Mouse (Mus musculus): Measurements from ENCODE around the gene Pes1. TPM values are rescaled to one million over a fixed set of nuclear protein-coding genes. Genes with fewer than 3 reads are reported as not detected.

Gene Pes1
- total RNA-seq (2014; rRNA removed; ENCODE audit: low replicate concordance): 24.9 and 39.7 TPM in 2 replicates
- polyA plus RNA-seq (2015; fragmentation: Nextera tagmentation; extraction: Ambion mirVana): 28.8 and 29.8 TPM in 2 replicates

GRCm38 (mm10) chr11:3963610-3964415 lies at the start of gene Pes1:
Pes1 (plus strand) TSS chr11:3963975.
- peak within 1 kb of the TSS; percentile 75 for H3K4me3 ChIP-seq (ENCODE audit: low read depth, low read length)
- peak; percentile 94 for ATAC-seq (ENCODE audit: insufficient read depth, low read depth)
- H3K9ac ChIP-seq (replicated peaks; ENCODE audit: low read depth, low read length): peak within 1 kb of the TSS; percentile 74
- TF ChIP-seq EP300 (IDR thresholded peaks at IDR 0.05; ENCODE audit: low read depth) (peak; percentile 92), CTCF (IDR thresholded peaks at IDR 0.05; ENCODE audit: low read depth) (no peak)
- H3K4me2 ChIP-seq (ENCODE audit: low read depth, low read length): peak within 1 kb of the TSS; percentile 74
- peaks cover 11% of the 10 kb centered on the region for H3K4me1 ChIP-seq (ENCODE audit: control insufficient read depth, insufficient read depth)
- peak; percentile 93 for DNase-seq (ENCODE audit: low spot score)
- under 1% methylated on average over 31 of the region's 31 CpGs for WGBS
- H3K27me3 ChIP-seq (ENCODE audit: control insufficient read depth, insufficient read depth, low read length): no peaks in the 10 kb centered on the region
- no peaks in the 10 kb centered on the region for H3K9me3 ChIP-seq (replicated peaks; ENCODE audit: control insufficient read depth, low read length)
- H3K27ac ChIP-seq (ENCODE audit: low read depth): peak within 1 kb of the TSS; percentile 83
- peaks cover 8% of the 10 kb centered on the region for H3K36me3 ChIP-seq (replicated peaks; ENCODE audit: control insufficient read depth, insufficient read depth, low read length)

- WGBS: under 1% methylated on average over 27 of the region's 28 CpGs
- H3K9ac ChIP-seq (replicated peaks; ENCODE audit: low read depth, low read length): peak within 1 kb of the TSS; percentile 58
- peak; percentile 44 for ATAC-seq (ENCODE audit: insufficient read depth, low read depth)
- TF ChIP-seq CTCF (IDR thresholded peaks at IDR 0.05; ENCODE audit: low read depth) (peak; percentile 85), EP300 (IDR thresholded peaks at IDR 0.05; ENCODE audit: low read depth) (no peak)
- H3K36me3 ChIP-seq (replicated peaks; ENCODE audit: control insufficient read depth, insufficient read depth, low read length): no peaks in the 10 kb centered on the region
- peak within 1 kb of the TSS; percentile 57 for H3K27ac ChIP-seq (ENCODE audit: low read depth)
- H3K4me3 ChIP-seq (ENCODE audit: low read depth, low read length): peak within 1 kb of the TSS; percentile 59
- peak; percentile 77 for DNase-seq (ENCODE audit: low spot score)
- H3K9me3 ChIP-seq (replicated peaks; ENCODE audit: control insufficient read depth, low read length): no peaks in the 10 kb centered on the region
- peaks cover 26% of the 10 kb centered on the region for H3K4me1 ChIP-seq (ENCODE audit: control insufficient read depth, insufficient read depth)
- H3K4me2 ChIP-seq (ENCODE audit: low read depth, low read length): peak within 1 kb of the TSS; percentile 88
- no peaks in the 10 kb centered on the region for H3K27me3 ChIP-seq (ENCODE audit: control insufficient read depth, insufficient read depth, low read length)
Observed at GRCm38 (mm10) chr11:3914109-3914840, 49.5 kb upstream of the Pes1 start, which contains the start of gene Slc35e4. Slc35e4 (minus strand) TSS chr11:3914664.

GRCm38 (mm10) chr11:3918738-3919137 lies 45.0 kb upstream of the Pes1 start:
- DNase-seq (ENCODE audit: low spot score): no peak
- H3K4me1 ChIP-seq (ENCODE audit: control insufficient read depth, insufficient read depth): peaks cover 4% of the 10 kb centered on the region; the same call in 1 of the 2 replicates
- TF ChIP-seq CTCF (IDR thresholded peaks at IDR 0.05; ENCODE audit: low read depth) (peak; percentile 39), EP300 (IDR thresholded peaks at IDR 0.05; ENCODE audit: low read depth) (no peak)
- no peaks in the 10 kb centered on the region for H3K9me3 ChIP-seq (replicated peaks; ENCODE audit: control insufficient read depth, low read length)
- no peaks in the 10 kb centered on the region for H3K27me3 ChIP-seq (ENCODE audit: control insufficient read depth, insufficient read depth, low read length)
- H3K4me3 ChIP-seq (ENCODE audit: low read depth, low read length): no peak overlapping the region
- no peak overlapping the region for H3K27ac ChIP-seq (ENCODE audit: low read depth)
- peaks cover 23% of the 10 kb centered on the region for H3K36me3 ChIP-seq (replicated peaks; ENCODE audit: control insufficient read depth, insufficient read depth, low read length)
- no peak overlapping the region for H3K9ac ChIP-seq (replicated peaks; ENCODE audit: low read depth, low read length)
- 55% methylated on average over 1 of the region's 1 CpGs for whole genome bisulfite sequencing
- no peak for ATAC-seq (ENCODE audit: insufficient read depth, low read depth)
- no peak overlapping the region for H3K4me2 ChIP-seq (ENCODE audit: low read depth, low read length)

- 86% methylated on average over 7 of the region's 7 CpGs for WGBS
- Histone ChIP-seq H3K27ac (ENCODE audit: low read depth) (no peak overlapping the region), H3K27me3 (ENCODE audit: control insufficient read depth, insufficient read depth, low read length) (no peaks in the 10 kb centered on the region), H3K4me3 (ENCODE audit: low read depth, low read length) (no peak overlapping the region), H3K9ac (replicated peaks; ENCODE audit: low read depth, low read length) (no peak overlapping the region), H3K4me1 (ENCODE audit: control insufficient read depth, insufficient read depth) (no peaks in the 10 kb centered on the region), H3K9me3 (replicated peaks; ENCODE audit: control insufficient read depth, low read length) (no peaks in the 10 kb centered on the region), H3K4me2 (ENCODE audit: low read depth, low read length) (no peak overlapping the region), H3K36me3 (replicated peaks; ENCODE audit: control insufficient read depth, insufficient read depth, low read length) (peaks cover 41% of the 10 kb centered on the region)
- DNase-seq (ENCODE audit: low spot score) (no peak), ATAC-seq (ENCODE audit: insufficient read depth, low read depth) (no peak)
- TF ChIP-seq CTCF (IDR thresholded peaks at IDR 0.05; ENCODE audit: low read depth) (no peak), EP300 (IDR thresholded peaks at IDR 0.05; ENCODE audit: low read depth) (no peak)
Observed at GRCm38 (mm10) chr11:3920476-3920875, 43.3 kb upstream of the Pes1 start.

- H3K9ac ChIP-seq (replicated peaks; ENCODE audit: low read depth, low read length): no peak overlapping the region
- WGBS: 18% methylated on average over 8 of the region's 8 CpGs
- H3K27me3 ChIP-seq (ENCODE audit: control insufficient read depth, insufficient read depth, low read length): no peaks in the 10 kb centered on the region
- no peak overlapping the region for H3K4me3 ChIP-seq (ENCODE audit: low read depth, low read length)
- H3K36me3 ChIP-seq (replicated peaks; ENCODE audit: control insufficient read depth, insufficient read depth, low read length): peaks cover 49% of the 10 kb centered on the region
- TF ChIP-seq CTCF (IDR thresholded peaks at IDR 0.05; ENCODE audit: low read depth) (peak; percentile 84), EP300 (IDR thresholded peaks at IDR 0.05; ENCODE audit: low read depth) (no peak)
- no peak overlapping the region for H3K4me2 ChIP-seq (ENCODE audit: low read depth, low read length)
- ATAC-seq (ENCODE audit: insufficient read depth, low read depth) (peak; percentile 45; the same call in 1 of the 2 replicates), DNase-seq (ENCODE audit: low spot score) (peak; percentile 52)
- H3K27ac ChIP-seq (ENCODE audit: low read depth): no peak overlapping the region
- H3K4me1 ChIP-seq (ENCODE audit: control insufficient read depth, insufficient read depth): no peaks in the 10 kb centered on the region
- H3K9me3 ChIP-seq (replicated peaks; ENCODE audit: control insufficient read depth, low read length): no peaks in the 10 kb centered on the region
Observed at GRCm38 (mm10) chr11:3921281-3921850, 42.4 kb upstream of the Pes1 start.

Measured in heart, postnatal 0 days (tissue).